Mouse (Mus musculus): ENCODE results near the gene Rtf2. TPM values are rescaled to one million over a fixed set of nuclear protein-coding genes. Genes with fewer than 3 reads are reported as not detected.
A peak's percentile ranks its signal among the peaks of the same experiment; 100 is the strongest.

Rtf2 gene
- polyA plus RNA-seq (2015; fragmentation: Nextera tagmentation; extraction: Ambion mirVana) = 69.8 and 70.1 TPM in 2 replicates

DNA sequence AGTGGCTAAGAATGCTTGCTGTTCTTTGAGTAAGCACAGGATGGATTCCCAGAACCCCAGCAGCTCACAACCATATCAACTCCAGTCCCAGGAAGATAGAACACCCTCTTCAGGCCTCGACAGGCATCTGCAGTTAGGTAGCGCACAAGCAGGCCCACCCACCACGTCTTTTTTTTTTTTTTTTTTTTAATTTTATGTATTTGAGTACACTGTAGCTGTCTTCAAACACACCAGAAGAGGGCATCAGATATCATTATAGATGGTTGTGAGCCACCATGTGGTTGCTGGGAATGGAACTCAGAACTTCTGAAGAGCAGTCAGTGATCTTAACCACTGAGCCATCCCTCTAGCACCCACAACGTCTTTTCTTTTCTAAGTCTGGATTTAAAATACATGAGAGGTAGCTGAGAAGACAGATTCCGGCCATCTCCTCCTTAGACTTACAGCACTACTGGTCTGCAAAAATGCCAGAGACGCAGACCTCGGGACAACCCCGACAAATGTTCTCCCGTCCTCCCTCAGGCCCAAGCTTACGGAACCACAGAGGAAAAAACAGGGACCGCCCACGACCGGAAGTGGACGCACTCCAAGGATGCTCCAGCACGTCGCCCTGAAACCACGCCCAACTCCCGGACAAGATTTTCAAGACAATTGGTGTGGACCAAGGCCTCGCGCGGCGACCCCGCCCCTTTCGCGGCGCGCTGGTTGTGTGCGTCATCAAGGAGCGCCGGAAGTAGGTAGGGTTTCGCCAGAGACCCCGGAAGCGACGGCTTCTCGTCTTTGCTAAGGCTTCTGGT, at the start of gene Rtf2:
Gene Rtf2 (plus strand): TSS at position 714 of the 797 bp plus-strand sequence.
- H3K27me3 ChIP-seq (replicated peaks) = no peaks in the 10 kb centered on the region
- H3K9me3 ChIP-seq = no peaks in the 10 kb centered on the region
- H3K4me2 ChIP-seq (replicated peaks) = peak within 1 kb of the TSS; percentile 71
- peak within 1 kb of the TSS; percentile 77 for H3K4me3 ChIP-seq (replicated peaks)
- 2% methylated on average over 35 of the region's 35 CpGs for WGBS
- H3K36me3 ChIP-seq = no peaks in the 10 kb centered on the region; the same call in 1 of the 2 replicates
- peak within 1 kb of the TSS; percentile 71 for H3K27ac ChIP-seq
- ATAC-seq = peak; percentile 99
- peaks cover 13% of the 10 kb centered on the region for H3K4me1 ChIP-seq (replicated peaks)
- H3K9ac ChIP-seq = peak within 1 kb of the TSS; percentile 62

DNA sequence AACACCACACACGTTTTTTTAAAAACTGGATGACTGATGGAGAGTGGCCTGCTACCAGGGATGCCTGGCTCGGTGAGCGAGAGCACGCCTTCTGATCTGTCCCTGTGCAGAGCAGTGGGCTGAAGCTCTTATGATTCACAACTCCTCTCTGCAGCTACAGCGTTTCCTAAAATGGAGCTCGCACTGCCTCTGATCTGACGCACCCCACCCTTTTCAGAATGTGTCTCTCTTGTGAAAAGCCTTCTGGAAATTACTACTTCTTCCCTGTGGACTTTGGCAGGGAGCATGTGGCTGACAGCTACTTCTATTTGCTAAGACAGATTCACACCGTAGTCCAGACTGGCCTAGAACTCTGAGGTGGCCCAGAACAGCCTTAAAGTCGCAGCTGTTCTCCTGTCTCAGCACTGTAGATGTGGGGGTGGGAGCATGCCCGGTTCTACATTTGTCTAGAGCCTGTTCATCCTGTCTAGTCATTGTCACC, 48.3 kb upstream of the Rtf2 start:
- Histone ChIP-seq H3K9ac (no peak overlapping the region), H3K4me2 (replicated peaks) (no peak overlapping the region), H3K27me3 (replicated peaks) (no peaks in the 10 kb centered on the region), H3K9me3 (no peaks in the 10 kb centered on the region), H3K4me1 (replicated peaks) (no peaks in the 10 kb centered on the region), H3K4me3 (replicated peaks) (no peak overlapping the region), H3K36me3 (no peaks in the 10 kb centered on the region), H3K27ac (0 out of 2 replicates have a peak overlapping the region, but pooled peaks have one; percentile 22)
- ATAC-seq = peak; percentile 67
- 51% methylated on average over 10 of the region's 10 CpGs for WGBS

DNA sequence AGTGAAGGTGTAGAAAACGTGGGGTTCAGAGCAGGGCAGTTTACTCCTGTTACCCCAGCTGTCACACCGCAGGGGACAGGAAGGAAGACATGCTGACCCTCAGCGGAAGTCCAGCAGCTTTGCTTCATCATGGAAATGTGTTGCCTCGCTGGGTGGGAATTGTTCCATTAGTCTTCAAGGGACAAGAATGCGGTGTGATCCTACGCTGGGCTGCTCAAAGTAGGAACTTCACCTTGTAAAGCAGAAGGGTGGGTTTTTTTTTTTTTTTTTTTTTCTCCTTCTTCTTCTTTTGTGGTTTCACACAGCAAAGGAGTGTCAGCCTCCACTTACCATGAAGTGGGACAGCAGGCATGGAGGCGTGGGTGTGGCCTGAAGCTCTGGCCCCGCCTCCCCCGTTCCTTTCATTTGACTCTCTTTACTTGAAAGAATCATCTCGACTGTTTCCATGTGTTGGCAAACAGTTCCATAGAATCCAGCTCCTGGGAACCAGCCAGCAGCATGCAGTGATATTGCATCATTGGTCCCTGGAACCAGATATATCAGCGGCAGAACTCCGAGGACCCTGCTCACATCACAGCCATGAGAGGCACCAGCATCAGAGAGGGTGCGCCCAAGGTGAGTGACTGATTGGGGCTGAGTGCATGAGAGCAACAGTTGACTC, 46.8 kb upstream of the Rtf2 start, which contains the start of gene Cass4:
Gene Cass4 (plus strand): TSS at position 404 of the 661 bp plus-strand sequence.
- H3K9me3 ChIP-seq = no peaks in the 10 kb centered on the region
- no peaks in the 10 kb centered on the region for H3K4me1 ChIP-seq (replicated peaks)
- no peak within 1 kb of the TSS for H3K27ac ChIP-seq
- no peak within 1 kb of the TSS for H3K9ac ChIP-seq
- H3K36me3 ChIP-seq = no peaks in the 10 kb centered on the region
- no peak for ATAC-seq
- no peak within 1 kb of the TSS for H3K4me3 ChIP-seq (replicated peaks)
- WGBS = 27% methylated on average over 13 of the region's 13 CpGs
- H3K4me2 ChIP-seq (replicated peaks) = no peak within 1 kb of the TSS
- H3K27me3 ChIP-seq (replicated peaks) = no peaks in the 10 kb centered on the region

DNA sequence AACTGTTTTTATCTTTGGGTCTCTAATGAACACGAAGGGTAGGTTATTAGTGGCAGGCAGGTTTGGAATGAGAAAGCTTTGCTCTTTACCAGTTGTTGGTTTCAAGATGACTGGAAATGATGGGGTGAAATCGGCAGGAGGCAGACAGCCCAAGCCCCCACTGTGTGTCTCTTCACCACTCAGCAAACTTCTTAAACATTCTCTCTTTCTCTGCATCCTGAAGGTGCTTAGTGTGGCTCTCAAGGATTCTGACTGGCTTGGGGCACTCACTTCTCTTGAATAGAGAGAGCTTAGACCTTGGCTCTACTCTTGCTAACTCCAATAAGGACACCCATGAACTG, 46.3 kb upstream of the Rtf2 start:
- Histone ChIP-seq H3K4me2 (replicated peaks) (no peak overlapping the region), H3K4me1 (replicated peaks) (no peaks in the 10 kb centered on the region), H3K27me3 (replicated peaks) (no peaks in the 10 kb centered on the region), H3K36me3 (no peaks in the 10 kb centered on the region), H3K9me3 (no peaks in the 10 kb centered on the region), H3K9ac (no peak overlapping the region), H3K27ac (no peak overlapping the region), H3K4me3 (replicated peaks) (no peak overlapping the region)
- 59% methylated on average over 2 of the region's 2 CpGs for WGBS
- no peak for ATAC-seq

DNA sequence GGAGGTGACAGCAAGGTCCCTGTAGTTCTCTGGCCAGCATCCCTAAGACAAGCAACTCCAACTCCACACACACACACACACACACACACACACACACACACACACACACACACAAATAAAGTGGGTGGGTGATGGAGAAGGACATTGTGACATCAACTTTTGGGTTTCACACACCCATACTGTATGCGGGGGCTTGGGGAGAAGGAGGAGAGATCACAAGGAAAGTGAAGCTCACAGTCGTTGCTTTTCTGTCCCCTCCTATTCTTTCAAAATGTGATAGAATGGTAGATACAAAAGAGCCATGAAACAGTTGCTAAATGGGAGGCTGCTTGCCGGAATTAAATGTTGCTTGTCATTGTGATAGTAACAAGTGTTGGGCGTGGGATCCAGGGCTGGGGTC, 45.7 kb upstream of the Rtf2 start:
- WGBS = 58% methylated on average over 4 of the region's 4 CpGs

DNA sequence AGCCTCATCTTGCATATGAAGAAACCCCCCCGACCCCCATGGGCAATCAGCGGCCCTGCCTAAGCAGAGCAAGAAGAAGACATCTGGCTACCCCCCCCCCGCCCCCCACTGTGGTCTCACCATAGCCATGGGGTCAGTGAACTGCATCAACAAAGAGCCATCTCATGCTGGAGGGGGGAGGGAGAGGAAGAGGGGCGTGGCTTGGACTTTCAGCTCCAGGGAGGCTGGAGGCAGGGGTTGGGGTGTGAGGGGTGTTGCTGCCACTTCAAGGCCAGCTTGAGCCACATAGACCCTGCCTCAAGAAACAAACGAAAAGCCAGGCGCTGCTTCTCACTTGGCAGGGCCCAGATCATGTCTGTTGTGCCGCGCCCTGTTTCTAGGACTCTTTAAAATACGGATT, 44.4 kb upstream of the Rtf2 start:
- no peaks in the 10 kb centered on the region for H3K36me3 ChIP-seq
- no peak for ATAC-seq
- H3K27me3 ChIP-seq (replicated peaks) = no peaks in the 10 kb centered on the region
- H3K9me3 ChIP-seq = no peaks in the 10 kb centered on the region
- WGBS = 43% methylated on average over 9 of the region's 9 CpGs
- no peak overlapping the region for H3K27ac ChIP-seq
- no peak overlapping the region for H3K9ac ChIP-seq
- no peak overlapping the region for H3K4me3 ChIP-seq (replicated peaks)
- H3K4me1 ChIP-seq (replicated peaks) = no peaks in the 10 kb centered on the region
- H3K4me2 ChIP-seq (replicated peaks) = no peak overlapping the region

More for the DNA sequence above, 45.7 kb upstream of the Rtf2 start:
- no peak for ATAC-seq
- no peaks in the 10 kb centered on the region for H3K27me3 ChIP-seq (replicated peaks)
- no peak overlapping the region for H3K9ac ChIP-seq
- no peaks in the 10 kb centered on the region for H3K9me3 ChIP-seq
- no peaks in the 10 kb centered on the region for H3K36me3 ChIP-seq
- H3K4me3 ChIP-seq (replicated peaks) = no peak overlapping the region
- H3K4me2 ChIP-seq (replicated peaks) = no peak overlapping the region
- H3K4me1 ChIP-seq (replicated peaks) = no peaks in the 10 kb centered on the region
- no peak overlapping the region for H3K27ac ChIP-seq

DNA sequence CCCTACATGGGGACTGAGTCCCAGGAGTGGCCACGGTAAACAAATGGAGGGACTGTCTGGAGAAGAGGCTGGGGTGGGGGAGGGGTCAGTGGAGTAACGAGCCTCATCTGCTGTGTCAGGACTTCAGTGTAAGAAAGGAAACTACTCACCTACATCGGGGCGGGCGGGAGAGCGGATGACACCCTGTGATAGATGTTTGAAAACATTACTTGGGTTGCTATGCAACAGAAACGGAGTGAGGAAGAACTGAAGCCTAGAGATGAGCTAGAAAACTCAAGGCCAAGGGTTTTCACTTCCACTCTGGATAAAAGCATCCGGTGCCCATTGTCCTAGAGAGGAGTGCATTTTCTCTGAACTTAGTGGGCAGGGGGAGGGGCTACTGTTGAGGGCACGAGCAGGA, 40.5 kb upstream of the Rtf2 start:
- Histone ChIP-seq H3K4me2 (replicated peaks) (no peak overlapping the region), H3K27ac (no peak overlapping the region), H3K27me3 (replicated peaks) (no peaks in the 10 kb centered on the region), H3K9me3 (no peaks in the 10 kb centered on the region), H3K4me3 (replicated peaks) (no peak overlapping the region), H3K36me3 (no peaks in the 10 kb centered on the region), H3K4me1 (replicated peaks) (no peaks in the 10 kb centered on the region), H3K9ac (no peak overlapping the region)
- no peak for ATAC-seq
- 26% methylated on average over 9 of the region's 9 CpGs for WGBS

DNA sequence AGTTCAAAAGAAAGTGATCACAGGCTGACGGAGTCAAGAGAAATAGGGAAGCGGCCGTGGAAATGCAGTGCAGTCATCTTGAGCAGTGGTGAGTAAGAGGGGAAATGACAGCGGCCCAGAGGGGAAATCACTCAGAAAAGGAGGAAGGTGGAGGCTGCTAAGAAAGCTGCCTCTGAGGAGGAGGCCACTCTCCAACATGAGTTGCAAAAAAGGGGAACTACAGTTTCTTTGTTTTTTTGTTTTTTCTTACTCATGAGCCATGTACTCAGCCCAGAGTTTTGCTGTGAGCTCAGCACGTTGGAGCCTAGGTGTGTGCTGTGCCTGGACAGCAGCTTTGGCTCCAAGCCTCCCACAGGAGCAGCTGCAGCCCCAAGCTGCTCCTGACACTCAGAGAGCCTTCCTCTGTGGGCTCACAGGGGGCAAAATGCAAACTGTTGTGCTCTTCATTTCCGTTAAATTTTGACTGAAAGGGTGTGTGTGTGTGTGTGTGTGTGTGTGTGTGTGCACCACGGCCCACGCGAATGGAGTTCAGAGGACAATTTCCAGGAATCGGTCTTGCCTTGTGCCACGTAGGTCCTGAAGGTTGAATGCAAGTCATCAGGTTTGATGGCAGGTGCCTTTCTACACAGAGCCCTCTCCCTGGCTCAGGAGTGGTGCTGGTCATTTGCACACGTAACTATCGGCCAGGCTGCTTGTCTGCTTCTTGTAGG, 39.1 kb upstream of the Rtf2 start:
- no peaks in the 10 kb centered on the region for H3K36me3 ChIP-seq
- H3K4me3 ChIP-seq (replicated peaks) = no peak overlapping the region
- 65% methylated on average over 13 of the region's 13 CpGs for WGBS
- no peak overlapping the region for H3K27ac ChIP-seq
- H3K27me3 ChIP-seq (replicated peaks) = no peaks in the 10 kb centered on the region
- H3K4me1 ChIP-seq (replicated peaks) = no peaks in the 10 kb centered on the region
- no peak overlapping the region for H3K4me2 ChIP-seq (replicated peaks)
- no peak overlapping the region for H3K9ac ChIP-seq
- H3K9me3 ChIP-seq = no peaks in the 10 kb centered on the region
- no peak for ATAC-seq

DNA sequence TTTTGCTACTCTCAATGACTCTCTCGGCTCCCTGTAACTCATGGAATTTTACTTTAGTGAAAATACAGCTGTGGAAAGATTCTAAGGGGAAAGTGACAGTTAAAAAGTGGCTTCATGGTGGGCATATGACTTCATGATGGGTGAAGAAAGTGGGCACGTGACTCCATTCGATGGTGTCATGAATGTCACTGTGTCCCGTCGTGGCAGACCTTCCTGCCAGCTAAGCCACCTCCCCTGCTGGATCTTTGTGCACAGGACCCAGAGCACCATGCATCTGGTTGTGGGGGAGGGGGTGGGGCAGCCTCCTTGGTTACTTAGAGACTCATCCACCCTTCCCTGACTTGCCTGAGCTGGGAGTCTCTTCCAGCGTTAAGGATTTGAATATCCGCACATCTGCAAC, 36.1 kb upstream of the Rtf2 start:
- Histone ChIP-seq H3K36me3 (no peaks in the 10 kb centered on the region), H3K4me1 (replicated peaks) (no peaks in the 10 kb centered on the region), H3K9ac (no peak overlapping the region), H3K4me3 (replicated peaks) (no peak overlapping the region), H3K27ac (no peak overlapping the region), H3K9me3 (no peaks in the 10 kb centered on the region), H3K27me3 (replicated peaks) (no peaks in the 10 kb centered on the region), H3K4me2 (replicated peaks) (no peak overlapping the region)
- no peak for ATAC-seq
- 58% methylated on average over 7 of the region's 7 CpGs for WGBS

DNA sequence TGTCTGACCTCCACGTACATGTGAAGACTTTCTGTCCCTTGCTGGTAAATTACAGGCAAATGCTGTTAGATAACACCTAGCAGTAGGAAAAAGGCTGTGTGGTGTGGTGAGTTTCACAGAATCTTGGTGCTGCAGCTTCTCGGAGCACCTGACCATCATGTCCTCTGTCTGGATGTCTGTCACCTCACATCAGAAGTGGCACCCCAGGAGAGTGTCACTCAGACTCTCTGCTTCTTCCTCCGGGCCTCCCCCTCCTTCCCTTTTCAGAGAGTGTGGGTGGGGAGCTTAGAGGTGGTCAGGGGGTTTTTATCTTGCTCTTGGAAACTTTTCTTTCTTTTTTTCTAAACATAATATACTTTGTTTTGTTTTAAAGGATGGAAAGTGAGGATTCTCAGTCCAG, 35.3 kb upstream of the Rtf2 start:
- ATAC-seq = no peak
- Histone ChIP-seq H3K4me3 (replicated peaks) (no peak overlapping the region), H3K4me1 (replicated peaks) (no peaks in the 10 kb centered on the region), H3K27me3 (replicated peaks) (no peaks in the 10 kb centered on the region), H3K27ac (no peak overlapping the region), H3K9me3 (no peaks in the 10 kb centered on the region), H3K4me2 (replicated peaks) (no peak overlapping the region), H3K36me3 (no peaks in the 10 kb centered on the region), H3K9ac (no peak overlapping the region)
- 65% methylated on average over 3 of the region's 3 CpGs for WGBS

DNA sequence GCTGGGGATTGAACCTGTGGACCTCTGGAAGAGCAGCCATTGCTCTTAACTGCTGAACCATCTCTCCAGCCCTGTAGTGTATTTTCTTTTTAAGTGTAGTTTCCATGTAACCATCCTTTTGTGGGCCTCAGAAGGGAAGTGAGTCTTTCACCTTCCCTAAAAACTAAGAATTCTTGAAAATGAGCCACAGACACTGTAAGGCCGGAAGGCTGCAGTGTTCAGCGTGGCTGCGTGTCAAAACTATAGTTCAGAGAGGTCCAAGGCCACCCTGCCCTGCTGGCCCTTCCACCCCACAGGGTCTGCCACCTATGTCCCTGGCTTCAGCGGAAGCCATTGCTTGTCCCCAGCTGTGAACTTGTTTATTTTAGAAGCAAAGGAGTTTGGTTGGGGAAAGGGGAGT, 34.2 kb upstream of the Rtf2 start:
- no peak overlapping the region for H3K9ac ChIP-seq
- H3K4me1 ChIP-seq (replicated peaks) = no peaks in the 10 kb centered on the region
- no peak for ATAC-seq
- no peaks in the 10 kb centered on the region for H3K9me3 ChIP-seq
- WGBS = 67% methylated on average over 4 of the region's 4 CpGs
- H3K4me2 ChIP-seq (replicated peaks) = no peak overlapping the region
- no peaks in the 10 kb centered on the region for H3K27me3 ChIP-seq (replicated peaks)
- H3K27ac ChIP-seq = no peak overlapping the region
- no peaks in the 10 kb centered on the region for H3K36me3 ChIP-seq
- H3K4me3 ChIP-seq (replicated peaks) = no peak overlapping the region

DNA sequence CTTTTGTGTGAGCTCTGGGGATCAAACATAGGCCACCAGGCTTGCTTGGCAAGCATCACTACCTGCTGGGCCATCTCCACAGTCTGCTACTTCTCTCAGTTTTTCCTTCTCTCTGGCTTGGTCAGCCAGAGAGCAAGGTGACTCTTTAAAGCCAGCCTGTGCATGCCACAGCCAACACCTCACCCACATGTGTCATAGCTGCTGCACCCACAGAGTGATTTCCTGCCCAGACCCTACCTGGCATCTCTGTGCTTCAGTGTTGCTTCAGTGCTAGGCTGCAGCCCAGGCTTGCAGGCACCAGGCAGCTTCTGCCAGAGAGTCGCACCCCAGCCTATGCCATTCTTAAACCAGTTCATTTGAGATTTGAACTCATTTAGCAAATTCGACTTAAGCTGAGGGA, 32.9 kb upstream of the Rtf2 start:
- WGBS = 72% methylated on average over 2 of the region's 2 CpGs
- Histone ChIP-seq H3K4me1 (replicated peaks) (no peaks in the 10 kb centered on the region), H3K9ac (no peak overlapping the region), H3K4me3 (replicated peaks) (no peak overlapping the region), H3K4me2 (replicated peaks) (no peak overlapping the region), H3K27ac (no peak overlapping the region), H3K36me3 (no peaks in the 10 kb centered on the region), H3K27me3 (replicated peaks) (no peaks in the 10 kb centered on the region), H3K9me3 (no peaks in the 10 kb centered on the region)
- ATAC-seq = no peak

All from intestine, embryonic 15.5 days (tissue).